Mouse (Mus musculus) kidney, postnatal 25 days (tissue): ENCODE data around the gene Dip2b.
A peak's percentile ranks its signal among the peaks of the same experiment; 100 is the strongest.

Experiments
- DNase-seq, 2 experiments: peaks; one replicate each; pipeline ENCODE4 v3.0.0; 2021; ENCODE audit warnings: mixed read lengths in 2 of 2

The Dip2b gene

GRCm38 (mm10) chr15:100052726-100053125 is 14.3 kb downstream of the Dip2b start:
- no peak for DNase-seq

GRCm38 (mm10) chr15:100056397-100056908 is 18.0 kb downstream of the Dip2b start:
- DNase-seq: peak in 1 of 2 experiments; percentile 48

- no peak for DNase-seq
Measured at GRCm38 (mm10) chr15:100057698-100058097, 19.2 kb downstream of the Dip2b start.

GRCm38 (mm10) chr15:100058143-100058542 is 19.7 kb downstream of the Dip2b start:
- DNase-seq: no peak

GRCm38 (mm10) chr15:100058912-100059311 is 20.4 kb downstream of the Dip2b start:
- no peak for DNase-seq

- no peak for DNase-seq
Measured at GRCm38 (mm10) chr15:100059626-100060311, 21.3 kb downstream of the Dip2b start.

GRCm38 (mm10) chr15:100060513-100061140 is 22.2 kb downstream of the Dip2b start:
- DNase-seq: no peak

- DNase-seq: no peak
Measured at GRCm38 (mm10) chr15:100061377-100061776, 22.9 kb downstream of the Dip2b start.

GRCm38 (mm10) chr15:100063229-100063773 is 24.8 kb downstream of the Dip2b start:
- no peak for DNase-seq

DNA sequence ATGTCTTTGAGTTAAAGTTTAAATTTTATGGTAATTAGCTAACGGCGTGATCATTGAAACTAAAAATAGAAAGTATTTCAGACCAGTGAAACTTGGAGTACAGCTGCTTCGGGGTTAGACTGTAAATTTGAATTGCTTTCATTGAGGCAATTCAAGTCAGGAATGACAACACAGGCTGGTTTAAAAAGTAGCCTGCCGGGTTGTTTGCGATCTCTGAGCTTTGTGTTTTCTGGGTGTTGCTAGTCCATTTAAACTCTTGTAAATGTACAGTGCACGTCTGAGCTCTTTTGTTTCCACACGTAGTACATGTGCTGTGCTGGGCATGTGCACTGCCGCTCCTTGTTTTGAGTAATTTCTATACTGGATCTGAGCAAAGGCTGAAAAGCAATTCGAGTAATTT is 28.2 kb downstream of the Dip2b start:
- peak in 1 of 2 experiments; percentile 12 for DNase-seq

- DNase-seq: no peak
Measured at GRCm38 (mm10) chr15:100069101-100069500, 30.6 kb downstream of the Dip2b start.

DNA sequence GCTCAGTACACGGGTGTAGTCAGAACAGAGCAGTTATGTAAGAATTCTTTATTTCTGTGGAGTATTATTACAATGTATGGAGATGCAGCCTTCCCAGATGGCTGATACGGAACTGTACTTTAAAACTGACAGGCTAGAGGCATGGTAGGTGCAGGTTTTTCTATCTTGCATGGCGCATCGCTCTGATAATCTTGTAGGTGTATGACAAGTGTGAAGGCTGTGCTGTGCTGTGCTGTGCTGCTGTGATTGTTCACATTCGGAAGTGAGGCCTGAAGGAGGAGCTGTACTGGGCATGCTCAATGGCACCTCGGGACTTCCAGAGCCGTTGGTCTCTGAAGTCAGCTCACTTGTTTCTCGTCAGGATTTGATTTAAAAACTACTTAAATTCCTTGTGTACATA is 31.6 kb downstream of the Dip2b start:
- DNase-seq: no peak

GRCm38 (mm10) chr15:100071819-100072218 is 33.4 kb downstream of the Dip2b start:
- DNase-seq: no peak

GRCm38 (mm10) chr15:100073696-100074453 is 35.4 kb downstream of the Dip2b start:
- no peak for DNase-seq

DNA sequence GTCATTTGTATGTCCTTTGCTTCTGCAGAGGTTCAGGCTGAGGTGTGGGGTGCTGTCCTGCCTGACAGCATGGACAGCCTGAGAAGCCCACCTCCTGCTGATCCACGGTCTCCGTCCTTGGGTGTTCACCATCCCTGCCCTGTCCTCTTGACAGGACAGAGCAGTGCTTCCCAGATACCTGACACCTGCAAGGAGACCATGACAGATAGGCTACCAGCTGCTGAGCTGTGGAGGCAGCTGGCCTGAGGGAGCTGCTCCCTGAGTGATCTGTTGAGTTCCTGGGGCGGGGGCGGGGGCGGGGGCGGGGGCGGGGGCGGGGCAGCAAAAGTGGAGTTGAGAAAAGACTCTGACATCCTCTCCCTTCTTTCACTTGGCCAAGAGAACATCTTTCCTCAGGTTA is 36.3 kb downstream of the Dip2b start:
- no peak for DNase-seq

- DNase-seq: no peak
Measured at GRCm38 (mm10) chr15:100076362-100076761, 37.9 kb downstream of the Dip2b start.

- no peak for DNase-seq
Measured at GRCm38 (mm10) chr15:100080833-100081477, 42.5 kb downstream of the Dip2b start.

GRCm38 (mm10) chr15:100081478-100081998 is 43.1 kb downstream of the Dip2b start:
- DNase-seq: no peak

GRCm38 (mm10) chr15:100082052-100082451 is 43.6 kb downstream of the Dip2b start:
- no peak for DNase-seq

DNA sequence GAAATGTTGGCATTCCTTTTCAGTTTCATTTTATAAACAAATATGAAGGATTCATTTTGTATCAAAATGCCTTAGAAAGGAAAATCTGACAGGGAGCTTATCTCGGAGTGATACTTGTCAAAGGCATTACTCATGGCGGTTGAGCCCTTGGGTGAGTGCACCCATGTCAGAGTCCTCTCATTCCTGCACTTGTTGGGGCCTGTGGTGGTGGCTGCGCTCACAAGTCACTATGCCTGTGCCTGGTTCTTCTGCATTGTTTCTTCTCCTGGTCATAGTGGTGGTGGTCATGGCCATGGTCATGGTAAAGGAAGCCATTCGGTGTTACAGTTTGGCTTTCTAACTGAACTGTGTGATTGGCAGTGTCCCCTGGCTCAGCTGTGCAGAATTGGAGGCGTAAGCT is 44.3 kb downstream of the Dip2b start:
- no peak for DNase-seq

DNA sequence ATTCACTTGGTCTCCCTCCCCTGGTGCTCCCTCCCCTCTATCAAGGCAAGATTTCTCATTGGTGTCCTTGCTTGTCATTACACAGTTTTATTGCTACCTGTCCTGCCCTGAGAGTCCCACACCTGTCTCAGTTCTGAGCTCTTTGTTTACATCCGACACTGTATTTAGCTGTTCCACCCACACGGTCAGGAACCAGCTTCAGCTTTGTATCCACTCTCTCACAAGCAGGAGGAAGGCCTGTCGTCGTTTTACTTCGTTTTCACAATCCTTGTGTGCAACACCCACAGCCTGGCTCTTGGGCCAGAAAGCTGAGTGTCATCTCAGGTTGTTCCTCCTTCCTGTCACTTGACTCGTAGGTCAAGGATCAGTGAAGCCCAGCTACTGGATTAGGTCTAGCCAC is 45.4 kb downstream of the Dip2b start:
- no peak for DNase-seq

DNA sequence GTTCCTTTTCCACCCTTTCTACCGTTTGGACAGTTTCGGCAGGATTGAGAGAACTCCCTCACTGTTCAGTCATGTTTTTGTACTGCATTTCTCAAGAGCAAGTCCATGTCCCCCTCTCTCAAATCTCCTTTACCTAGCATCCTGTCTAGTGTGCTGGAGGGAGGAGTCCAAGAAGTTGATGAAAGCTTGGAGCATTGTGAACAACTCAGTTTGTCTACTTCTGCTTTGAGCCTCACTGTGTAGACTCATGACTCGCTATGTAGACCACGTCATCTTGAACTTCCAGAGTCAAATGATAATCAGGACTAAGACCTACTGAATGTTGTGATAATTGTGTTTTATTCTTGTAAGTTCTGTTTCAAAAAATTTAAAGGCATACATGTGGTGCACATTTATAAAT is 46.4 kb downstream of the Dip2b start:
- no peak for DNase-seq

GRCm38 (mm10) chr15:100088021-100088420 is 49.6 kb downstream of the Dip2b start:
- DNase-seq: no peak
